Mouse (Mus musculus) layer of hippocampus, adult 9-11 months (tissue): ENCODE results near the gene Pacs2.
A peak's percentile ranks its signal among the peaks of the same experiment; 100 is the strongest.

Experiments used
- DNase-seq: peaks from one replicate; pipeline ENCODE4 v3.0.0; 2022

Gene Pacs2

DNA sequence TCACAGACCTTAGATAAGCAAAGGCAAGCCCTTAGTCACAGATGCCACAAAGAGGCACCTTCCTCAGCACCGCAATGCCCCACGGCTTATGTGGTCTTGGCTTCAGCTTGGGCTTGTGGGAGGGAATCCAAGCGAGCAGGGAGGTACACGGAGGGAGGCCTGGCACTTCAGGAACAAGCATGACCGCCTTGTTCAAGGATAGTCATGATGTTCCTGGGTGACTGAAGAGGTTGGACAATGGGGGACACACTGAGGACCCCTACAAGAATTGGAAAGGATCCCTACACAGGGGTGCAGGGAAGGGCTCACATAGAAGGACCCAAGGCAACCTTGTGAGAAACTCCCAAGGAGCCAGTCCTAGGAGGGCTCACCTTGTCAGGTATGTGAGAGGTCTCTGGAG, 82.7 kb downstream of the Pacs2 start:
- DNase-seq: no peak

GRCm38 (mm10) chr12:113097749-113098281, 83.5 kb downstream of the Pacs2 start, which contains the start of gene Mta1:
Gene Mta1 (plus strand): TSS chr12:113098278.
- DNase-seq: no peak

- no peak for DNase-seq
These were observed 84.3 kb downstream of the Pacs2 start for GRCm38 (mm10) chr12:113098530-113099151.

DNA sequence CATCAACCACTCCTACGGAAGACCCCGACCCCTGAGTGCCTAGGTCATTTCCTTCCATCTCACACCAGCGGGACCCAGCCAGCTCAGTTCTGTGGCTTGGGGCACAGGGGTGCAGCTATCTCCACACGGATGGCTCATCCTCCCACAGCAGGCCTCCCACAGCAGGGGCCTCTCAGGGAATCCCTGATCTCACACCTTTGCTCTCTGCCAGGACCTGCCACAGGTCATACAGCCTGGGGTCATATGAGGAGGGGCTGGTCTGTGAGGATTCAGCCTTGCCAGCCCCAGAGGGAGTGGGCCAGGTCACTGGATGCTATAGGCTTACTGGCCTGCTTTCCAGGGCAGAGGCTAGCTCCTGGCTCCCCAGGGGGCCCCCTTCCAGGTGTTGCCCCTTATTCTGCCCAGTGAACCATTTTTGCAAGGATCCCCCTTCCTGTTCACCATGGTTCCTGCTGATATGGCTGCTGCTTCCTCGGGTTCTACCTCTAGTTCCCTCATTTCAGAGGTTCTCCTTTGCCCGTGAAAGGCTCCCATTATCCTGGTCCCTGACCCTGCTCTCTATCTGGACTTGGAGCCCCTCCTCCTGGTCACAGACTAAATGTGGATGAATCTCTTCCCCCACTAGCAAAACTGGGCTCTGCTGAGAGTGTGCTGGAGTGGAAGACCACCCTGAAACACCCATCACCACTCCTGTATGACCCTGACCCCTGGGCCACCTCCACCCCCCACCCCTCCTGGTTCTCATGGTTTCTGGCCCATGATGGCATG, 85.3 kb downstream of the Pacs2 start:
- no peak for DNase-seq

DNA sequence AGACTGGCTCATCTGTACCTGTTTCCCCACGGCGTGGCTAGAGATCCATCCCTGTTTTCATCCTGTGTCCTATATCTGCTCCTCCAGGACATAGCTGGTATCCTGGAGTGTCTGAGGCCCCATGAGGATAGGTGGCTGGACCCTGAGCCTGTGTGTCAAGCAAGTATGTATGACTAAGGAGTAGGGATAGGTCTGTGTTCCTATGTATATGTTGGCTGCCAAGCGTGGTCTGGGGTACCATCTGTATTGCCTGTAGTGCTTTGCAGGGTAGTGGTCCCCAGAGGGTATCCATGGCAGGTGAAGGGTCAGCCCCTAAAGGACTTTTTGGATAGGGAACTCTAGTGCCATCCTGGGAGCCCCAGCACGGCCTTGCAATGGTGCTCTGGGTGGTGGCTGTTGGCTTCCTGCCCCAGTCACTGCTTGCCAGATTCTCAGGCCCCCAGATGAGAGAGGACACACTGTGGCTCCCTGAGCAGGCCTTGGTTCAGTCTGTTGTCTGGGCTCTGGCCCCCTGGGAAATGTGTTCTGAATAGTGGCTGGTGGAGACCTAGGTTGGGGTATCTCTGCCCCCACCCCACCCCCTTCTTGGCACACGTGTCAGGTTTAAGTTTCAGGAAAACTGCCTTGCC, 86.3 kb downstream of the Pacs2 start:
- no peak for DNase-seq

DNA sequence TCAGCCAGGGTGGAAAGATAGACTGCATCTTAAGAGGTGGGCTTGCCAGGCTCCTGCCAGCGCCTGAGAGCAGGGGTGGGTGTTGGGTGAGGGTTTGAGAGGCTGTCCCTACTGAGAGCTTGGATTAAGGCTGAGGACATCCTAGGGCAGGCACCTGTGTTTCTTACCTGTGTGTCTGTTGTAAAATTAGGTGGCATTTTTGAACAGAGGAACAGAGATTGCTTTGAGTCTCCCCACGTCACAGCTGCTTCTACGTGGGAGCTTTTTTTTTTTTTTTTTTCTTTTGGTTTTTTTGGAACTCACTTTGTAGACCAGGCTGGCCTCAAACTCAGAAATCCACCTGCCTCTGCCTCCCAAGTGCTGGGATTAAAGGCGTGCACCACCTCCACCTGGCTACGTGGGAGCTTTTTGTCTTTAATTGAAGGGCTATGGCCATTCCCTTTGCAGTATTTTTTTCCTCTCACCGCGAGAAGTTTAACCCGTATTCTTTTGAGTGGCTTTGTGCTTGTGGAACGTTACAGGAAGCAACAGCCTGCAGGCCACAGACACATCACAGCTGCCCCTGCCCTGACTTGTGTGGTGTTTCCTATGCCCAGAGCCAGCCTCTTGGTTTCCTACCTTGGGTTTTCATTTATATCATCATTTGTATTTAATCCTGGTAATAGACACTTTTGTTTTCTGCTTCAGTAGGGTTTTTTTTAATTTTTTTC, 87.1 kb downstream of the Pacs2 start:
- no peak for DNase-seq

DNA sequence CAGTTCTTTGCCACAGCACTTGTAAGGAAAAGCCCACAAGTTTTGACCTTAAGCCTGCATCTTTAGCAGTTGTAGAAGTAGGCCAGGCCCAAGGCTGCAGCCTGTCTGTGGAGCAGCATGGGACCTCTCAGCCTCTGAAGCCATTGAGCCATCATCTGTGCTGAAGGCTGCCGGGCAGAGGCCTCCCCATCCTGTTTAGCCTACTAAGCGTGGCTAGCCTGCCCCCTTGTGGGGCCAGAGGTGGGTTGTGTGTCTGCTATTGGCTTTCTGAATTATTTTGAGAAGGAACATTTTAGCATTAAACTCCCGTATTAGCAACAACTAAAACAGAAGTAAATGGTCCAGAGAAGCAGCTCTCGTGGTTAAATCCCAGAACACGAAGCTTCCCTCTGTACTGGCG, 88.2 kb downstream of the Pacs2 start:
- DNase-seq: no peak

GRCm38 (mm10) chr12:113103846-113104451, 89.6 kb downstream of the Pacs2 start:
- DNase-seq: no peak

DNA sequence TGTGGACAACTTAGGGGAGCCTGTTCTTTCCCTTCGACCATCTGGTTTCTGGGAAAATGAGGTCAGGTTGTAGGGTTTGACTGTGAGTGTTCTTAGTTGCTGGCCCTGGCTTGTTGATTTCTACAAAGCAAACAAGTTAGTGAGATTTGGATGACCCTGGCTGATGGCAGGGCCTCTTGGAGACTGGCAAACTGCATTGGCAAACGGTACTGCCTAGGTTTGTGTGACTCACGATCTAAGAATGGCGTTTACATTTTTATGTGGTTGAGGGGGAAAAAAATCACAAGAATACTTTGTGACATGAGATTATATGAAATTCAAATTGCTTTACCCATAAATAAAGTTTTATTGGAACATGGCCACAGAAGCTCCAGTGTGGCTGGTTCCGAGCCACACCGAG, 92.1 kb downstream of the Pacs2 start:
- DNase-seq: no peak

- no peak for DNase-seq
These were observed 93.3 kb downstream of the Pacs2 start for GRCm38 (mm10) chr12:113107431-113108124.

- DNase-seq: no peak
These were observed 94.4 kb downstream of the Pacs2 start for GRCm38 (mm10) chr12:113108528-113109283.

DNA sequence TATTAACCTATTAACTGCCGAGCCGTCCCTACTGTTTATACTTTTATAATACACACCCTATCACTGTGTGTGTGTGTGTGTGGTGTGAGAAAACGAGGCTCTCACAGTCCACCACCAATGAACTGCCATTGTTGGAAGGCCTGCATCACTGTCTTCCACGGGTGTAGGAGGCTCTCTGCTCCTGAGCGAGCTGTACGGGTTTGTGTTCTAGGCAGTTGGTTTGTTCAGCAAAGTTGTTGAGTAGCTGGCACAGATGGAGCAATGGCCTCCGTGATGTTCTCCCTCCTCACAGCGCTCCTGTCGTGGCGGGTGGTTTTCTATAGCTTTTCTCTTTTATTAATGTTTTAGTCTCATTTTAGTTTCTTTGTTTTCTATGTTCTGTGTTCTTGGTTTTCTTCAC, 95.5 kb downstream of the Pacs2 start:
- DNase-seq: no peak

DNA sequence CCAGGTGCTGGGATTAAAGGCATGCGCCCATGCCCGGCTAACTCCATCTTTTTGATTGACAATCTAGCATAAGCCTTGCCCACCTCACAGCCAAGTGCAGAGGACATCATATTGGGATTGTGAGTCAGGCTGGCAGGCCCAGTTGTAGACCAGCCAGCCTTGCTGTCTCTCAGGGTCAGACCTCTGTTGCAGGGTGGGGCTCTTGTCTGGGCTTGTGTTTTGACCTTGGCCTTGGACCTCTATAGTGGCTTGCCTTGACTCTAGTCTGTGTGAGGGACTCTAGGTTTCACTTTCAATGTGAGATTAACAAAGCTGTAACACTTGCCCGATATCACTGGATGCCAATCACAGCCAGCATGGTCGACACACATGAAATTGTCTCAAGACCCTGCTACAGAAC, 99.8 kb downstream of the Pacs2 start:
- DNase-seq: no peak

GRCm38 (mm10) chr12:113114856-113115538, 100.7 kb downstream of the Pacs2 start:
- DNase-seq: no peak

DNA sequence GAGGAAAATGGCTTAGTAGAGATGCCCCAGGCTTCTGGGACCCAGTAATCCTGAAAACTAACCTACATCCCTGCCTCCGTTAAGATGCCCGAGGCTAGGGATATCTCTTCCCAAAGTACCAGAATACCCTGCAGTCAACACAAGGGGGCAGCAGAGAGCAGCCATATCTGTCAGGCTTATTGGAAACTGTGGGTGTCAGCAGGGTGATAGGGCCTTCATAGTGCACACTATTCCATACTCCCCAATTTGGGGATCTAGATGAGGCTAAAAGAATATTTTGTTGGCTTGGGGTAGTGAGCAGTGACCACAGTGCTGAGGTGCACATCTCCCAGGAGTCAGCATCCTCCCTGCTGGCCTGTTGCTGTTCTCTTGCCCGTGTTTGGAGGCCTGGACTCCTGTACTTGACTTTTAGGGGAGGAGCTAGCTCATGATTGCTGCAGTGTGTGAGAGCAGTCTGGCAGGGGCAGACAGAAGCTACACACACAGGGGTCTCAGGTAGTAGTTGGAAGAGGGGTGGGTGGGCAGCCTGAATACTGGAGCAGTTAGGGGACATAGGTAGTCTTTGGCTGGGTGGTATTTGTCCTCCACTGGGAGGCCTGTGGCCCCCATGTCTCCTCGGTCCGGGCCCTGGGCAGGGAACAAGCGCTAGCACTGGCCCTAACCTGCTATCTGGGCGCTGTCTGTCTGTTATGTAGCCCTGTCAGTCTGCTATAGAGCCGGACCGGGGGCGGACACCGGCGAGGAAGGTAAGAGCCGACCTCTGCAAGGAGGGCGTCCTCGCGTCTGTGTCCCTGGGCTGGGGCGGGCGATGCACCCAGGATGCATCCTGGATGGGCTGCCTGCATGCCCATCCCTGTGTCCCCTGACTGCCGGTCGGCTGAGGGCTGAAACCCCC, 105.5 kb downstream of the Pacs2 start:
- DNase-seq: peak; percentile 53
